Mouse (Mus musculus) common myeloid progenitor, adult 5-6 weeks (primary cell): Measurements from ENCODE around the gene D8Ertd738e. TPM values are rescaled to one million over a fixed set of nuclear protein-coding genes. Genes with fewer than 3 reads are reported as not detected.
A peak's percentile ranks its signal among the peaks of the same experiment; 100 is the strongest.

ENCODE experiments used
- ATAC-seq: replicated peaks from 2 replicates; pipeline ENCODE4 v1.8.0; 2016; ENCODE audit warnings: low read depth, mild to moderate bottlenecking, moderate TSS enrichment, inconsistent platforms; ENCODE audit not compliant: poor library complexity, severe bottlenecking
- total RNA-seq: library from RNA; stranded (forward); fragments of 200-1000, 187-1606 nt; gene quantifications from 2 replicates; pipeline ENCODE4 v1.2.3, GENCODE M21; 2017

D8Ertd738e gene
- 55.9 and 70.9 TPM in 2 replicates for total RNA-seq

DNA sequence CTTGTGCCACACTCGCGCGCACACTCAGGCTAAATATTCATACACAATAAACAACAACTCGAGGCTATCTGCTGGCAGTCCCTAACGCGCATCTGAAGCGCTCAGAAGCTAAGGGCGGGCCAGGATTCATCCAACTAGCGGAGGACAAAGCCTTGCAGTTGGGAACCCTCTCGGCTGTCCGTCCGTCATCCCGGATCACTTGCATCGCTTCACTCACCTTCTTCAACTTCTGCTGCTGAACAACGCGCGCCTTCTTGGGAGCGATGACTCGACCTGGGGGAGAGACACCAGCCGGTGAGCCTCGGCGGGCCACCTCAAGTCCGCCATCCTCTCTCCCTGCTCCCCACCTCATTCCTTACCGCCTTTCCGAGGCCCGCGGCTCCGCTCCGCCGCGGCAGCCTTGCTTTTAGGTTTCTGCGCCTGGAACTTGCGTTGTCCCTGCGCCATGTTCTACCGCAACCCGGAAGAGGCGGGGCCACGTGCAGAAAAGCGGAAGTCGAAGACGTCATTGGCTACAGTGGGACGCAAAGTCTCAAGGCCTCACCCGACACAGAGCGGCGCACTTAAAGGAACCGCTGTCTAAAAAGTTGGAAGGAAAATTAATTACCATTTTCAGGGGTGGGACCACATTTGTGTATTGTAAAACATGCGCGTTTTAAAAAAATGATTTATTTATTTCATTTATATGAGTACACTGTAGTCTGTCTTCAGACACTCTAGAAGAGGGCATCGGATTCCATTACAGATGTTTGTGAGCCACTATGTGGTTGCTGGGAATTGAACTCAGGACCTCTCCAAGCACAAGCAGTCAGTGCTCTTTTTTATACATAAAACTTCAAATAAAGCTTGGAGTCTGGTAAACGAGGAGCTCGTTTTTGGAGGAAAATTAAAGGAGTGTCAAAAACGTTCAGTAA lies at the start of gene D8Ertd738e:
Gene D8Ertd738e (minus strand): TSS at position 463 of the 914 bp plus-strand sequence.
- ATAC-seq, result peak; percentile 99

DNA sequence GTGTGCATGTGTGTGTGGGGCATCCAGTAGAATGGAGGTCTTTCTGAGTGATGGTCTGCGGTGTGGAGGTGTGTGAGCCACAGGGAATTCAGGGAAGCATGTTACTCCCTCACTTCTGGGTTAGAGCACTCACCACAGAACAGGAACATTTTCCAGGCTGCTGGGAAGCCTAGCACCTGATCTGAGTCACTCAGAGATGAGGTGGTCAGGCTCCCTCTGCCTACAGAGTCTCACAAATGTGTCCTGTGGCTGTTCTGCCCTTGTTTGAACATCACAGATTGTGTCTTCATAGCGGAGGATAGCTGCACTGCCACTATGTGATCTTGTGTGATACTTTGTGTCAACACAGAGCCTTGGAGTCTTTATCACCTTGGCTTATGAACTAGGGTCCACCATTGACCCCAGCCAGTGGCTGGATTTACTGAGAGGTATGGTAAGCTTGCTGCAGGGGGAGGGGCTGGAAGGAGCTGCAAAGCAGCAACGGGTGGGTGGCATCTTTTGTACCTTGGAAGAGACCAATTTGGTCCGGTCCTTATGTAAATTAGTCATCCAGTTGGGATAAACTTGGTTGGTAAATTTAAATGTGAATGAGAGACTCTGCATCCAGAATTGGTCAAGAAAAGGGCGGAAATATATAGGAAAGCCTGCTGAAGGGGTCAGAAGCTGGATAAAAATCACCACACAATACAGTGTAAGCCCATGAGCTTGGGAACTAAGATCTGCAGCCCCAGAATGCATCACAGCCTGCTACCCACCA lies 47.7 kb upstream of the D8Ertd738e start:
- no peak for ATAC-seq

DNA sequence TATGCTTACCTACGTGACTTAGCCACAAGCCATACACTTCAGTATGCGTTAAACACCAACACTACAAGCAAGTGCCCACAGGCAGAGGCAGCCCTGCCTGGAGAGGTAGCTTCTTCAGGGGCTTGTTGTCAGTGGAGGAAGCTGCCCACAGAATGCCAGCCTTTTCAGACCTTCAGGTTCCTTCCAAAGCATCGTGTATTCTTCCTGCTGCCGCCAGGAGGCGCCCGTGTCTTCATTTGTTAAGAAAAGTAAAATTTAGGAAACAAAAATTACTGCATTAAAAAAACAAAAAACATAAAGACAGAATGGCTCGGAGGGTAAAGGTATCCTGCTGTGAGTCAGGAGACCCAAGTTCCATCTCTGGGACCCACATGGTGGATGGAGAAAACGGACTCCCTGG lies 42.2 kb upstream of the D8Ertd738e start:
- peak; percentile 42; the same call in 1 of the 2 replicates for ATAC-seq

DNA sequence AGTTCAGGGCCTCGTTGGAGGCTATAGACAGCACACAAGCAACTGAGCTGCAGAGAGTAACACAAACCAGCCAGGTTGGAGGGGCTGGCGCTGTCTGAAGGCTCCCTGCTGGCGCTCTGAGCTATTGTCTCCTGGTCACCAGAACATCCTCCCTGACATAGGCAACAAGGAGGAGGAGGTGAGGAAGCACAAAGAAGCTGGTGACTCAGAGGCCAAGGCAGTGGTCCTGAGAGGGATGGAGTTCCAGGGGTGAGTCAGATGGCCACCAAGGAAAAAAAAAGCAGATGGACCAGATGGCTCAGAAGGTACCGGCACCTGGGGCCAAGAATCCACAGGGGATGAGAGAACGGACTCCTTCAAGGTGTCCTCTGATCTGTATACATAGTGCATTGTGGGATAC lies 41.6 kb upstream of the D8Ertd738e start:
- ATAC-seq, result no peak

DNA sequence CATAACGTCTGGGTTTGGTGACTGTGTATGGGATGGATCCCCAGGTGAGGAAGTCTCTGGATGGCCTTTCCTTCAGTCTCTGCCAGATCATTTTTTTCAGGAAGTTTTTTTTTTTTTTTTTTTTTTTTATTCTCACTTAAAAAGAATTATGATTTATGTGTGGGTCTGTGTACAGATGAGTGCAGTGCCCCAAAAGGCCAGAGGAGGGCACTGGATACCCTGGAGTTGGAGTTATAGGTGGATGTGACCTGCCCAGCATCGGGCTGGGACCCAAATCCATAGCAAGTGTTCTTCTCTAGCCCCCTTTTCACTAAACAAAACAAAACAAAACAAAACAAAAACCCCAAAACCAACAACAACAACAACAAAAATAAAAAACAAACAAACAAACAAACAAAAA lies 39.4 kb upstream of the D8Ertd738e start:
- ATAC-seq, result 0 out of 2 replicates have a peak, but pooled peaks have one; percentile 48

DNA sequence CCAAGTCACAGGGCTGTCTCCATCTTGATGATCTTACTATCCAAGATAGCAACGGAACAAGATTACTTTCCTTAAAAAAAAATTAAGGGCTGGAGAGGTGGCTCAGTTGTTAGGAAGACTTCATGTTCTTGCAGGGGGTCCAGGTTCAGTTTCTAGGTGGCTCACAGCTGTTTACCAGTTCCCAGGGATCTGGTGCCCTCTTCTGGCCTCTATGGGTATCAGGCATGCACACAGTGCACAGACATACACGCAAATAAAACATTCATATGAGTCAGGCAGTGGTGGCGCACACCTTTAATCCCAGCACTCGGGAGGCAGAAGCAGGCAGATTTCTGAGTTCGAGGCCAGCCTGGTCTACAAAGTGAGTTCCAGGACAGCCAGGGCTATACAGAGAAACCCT lies 36.1 kb upstream of the D8Ertd738e start:
- peak; percentile 92 for ATAC-seq

DNA sequence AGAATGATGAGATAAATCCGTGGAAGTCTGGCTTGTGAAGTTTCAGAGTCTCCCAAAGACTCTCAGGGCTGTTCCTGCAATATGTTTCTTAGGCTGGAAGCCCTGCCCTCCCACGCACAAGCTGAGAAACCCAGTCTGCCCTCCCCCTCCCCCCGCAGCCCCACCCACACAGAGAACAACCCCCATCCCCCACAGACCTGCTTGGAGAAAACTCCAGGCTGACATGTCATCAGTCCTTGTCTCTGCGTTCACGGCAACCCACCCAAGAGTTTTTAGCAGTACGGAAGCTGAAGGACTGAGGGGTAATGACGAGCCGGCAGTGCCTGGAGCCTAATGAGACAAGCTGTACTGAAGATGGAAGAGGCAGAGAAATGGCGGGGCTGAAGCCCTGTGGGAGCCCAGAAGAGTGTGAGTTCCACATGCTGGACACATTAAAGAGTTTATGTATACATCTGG lies 35.1 kb upstream of the D8Ertd738e start:
- no peak for ATAC-seq

DNA sequence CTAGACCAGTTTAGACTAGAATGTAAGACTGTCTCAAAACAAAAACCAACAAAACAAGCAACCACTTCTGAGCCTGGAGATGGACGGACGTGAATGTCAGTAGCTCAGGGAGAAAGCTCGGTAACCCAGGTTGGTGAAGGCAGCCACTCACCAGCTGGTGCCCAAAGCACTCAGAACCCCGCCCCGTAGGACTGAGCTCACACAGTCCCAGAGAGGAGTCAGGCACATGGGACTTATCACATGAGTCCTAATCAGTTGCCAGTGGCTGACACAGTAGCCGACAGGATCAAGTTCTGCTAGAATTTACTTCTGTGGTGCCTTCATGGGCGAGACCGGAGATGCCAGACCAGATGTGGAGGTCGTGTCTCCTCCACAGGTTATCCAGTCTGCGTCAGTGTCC lies 31.3 kb upstream of the D8Ertd738e start:
- no peak for ATAC-seq

DNA sequence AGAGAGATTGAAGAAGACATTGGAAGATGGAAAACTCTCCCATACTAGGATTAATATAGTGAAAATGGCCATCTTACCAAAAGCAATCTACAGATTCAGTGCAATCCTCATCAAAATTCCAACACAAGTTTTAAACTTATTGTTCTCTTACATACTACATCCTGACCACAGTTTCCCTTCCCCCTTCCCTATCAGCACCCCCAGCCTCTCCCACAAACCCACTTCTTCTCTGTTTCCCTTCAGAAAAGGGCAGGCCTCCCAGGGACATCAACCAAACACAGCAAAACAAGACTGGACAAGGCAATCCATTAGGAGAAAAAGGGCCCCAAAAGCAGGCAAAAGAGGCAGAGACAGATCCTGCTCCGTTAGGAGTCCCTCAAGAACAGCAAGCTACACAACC lies 26.9 kb upstream of the D8Ertd738e start:
- peak; percentile 81 for ATAC-seq

DNA sequence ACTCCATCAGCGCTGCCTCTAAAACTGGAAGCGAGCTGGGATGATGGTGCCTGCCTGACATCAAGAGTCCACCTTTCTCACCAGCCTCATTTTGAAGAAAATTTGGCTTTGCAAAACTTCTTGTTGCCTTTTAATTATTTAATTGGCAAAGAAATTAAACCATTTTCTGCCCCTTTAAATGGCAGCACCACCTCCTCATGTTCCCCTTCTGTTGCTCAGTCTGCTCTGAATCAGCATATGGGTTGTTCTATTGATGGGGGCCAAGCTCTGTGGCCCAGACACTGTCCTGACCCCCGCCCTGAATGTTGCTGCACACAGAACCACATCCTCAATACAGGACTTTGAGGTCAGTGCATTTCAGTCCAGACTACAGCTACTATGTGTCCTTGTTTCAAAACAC lies 24.4 kb upstream of the D8Ertd738e start:
- no peak for ATAC-seq

DNA sequence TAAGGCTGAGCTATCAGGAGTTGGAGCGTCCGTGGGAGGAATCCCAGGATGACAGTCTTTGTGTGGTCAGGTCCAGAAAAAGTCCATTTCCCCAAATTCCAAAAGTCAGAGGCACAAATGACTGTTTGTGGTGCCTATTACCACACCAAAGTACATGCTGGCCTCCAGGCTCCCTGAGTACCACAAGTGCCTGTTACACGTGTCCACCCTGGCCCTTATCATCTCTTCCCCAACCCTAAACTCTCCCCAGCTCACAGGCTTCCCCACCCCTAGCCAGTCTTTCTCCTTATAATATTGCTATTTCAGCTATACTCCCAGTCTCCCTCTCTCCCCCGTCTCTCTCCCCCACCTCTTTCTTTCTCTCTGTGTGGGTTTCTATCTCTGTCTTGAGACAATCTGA lies 22.8 kb upstream of the D8Ertd738e start:
- no peak for ATAC-seq

DNA sequence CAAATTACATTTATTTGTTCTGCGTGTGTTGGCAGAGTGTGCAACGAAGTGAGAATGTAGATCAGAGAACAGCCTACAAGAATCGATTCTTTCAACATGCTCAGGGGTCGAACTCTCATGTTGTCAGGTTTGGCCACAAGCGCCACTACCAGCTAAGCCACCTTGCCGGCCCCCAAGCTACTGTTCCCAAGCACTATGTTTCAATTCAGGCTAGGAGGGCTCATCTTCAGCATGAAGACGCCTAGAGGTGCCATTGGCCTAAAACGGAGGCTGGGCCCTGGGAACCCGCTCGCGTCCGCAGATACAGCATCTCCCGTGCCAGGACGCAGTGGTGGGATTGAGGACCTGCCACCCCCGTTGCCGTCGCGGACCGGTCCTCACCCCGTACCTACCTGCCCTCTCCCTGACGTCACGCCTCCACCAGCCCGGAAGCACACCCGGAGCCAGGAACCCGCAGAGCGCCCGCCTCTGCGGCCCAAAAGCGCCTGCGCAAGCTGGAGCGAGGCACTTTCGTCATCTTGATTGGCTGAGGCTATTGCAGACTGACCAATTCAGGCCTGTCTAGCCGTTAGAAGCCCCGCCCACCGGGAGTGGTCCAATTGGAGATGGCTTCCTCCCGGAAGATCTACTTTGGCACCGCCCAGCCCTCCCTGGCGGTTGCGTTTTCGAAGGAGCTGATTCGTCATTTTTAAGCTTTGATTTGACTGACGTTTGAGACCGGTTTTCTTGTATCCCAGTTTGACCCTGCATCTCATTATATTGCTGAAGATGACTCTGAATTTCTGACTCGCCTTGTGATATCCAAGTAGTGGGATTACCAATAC lies 20.6 kb upstream of the D8Ertd738e start, which contains the start of gene Ccdc130:
Gene Ccdc130 (minus strand): TSS at position 431 of the 824 bp plus-strand sequence.
- peak; percentile 97 for ATAC-seq

DNA sequence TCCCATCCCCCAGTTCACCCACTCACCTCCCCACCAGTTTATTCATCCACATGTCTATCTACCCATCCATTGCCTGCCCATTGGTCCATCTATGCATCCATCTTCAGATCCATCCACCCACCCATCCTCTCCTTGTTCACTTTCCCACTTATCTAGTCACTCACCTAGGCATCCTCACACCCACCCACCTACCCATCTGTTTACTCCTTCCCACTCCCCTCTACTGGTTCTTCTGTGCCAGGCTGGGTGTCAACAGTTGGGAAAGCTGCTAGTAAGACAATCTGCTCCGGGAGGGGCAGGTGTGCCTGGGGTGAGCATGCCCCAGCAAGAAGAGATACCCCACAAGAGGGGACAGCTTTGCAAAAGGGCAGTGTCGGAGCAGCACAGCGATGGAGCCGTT lies 11.6 kb upstream of the D8Ertd738e start:
- no peak for ATAC-seq

DNA sequence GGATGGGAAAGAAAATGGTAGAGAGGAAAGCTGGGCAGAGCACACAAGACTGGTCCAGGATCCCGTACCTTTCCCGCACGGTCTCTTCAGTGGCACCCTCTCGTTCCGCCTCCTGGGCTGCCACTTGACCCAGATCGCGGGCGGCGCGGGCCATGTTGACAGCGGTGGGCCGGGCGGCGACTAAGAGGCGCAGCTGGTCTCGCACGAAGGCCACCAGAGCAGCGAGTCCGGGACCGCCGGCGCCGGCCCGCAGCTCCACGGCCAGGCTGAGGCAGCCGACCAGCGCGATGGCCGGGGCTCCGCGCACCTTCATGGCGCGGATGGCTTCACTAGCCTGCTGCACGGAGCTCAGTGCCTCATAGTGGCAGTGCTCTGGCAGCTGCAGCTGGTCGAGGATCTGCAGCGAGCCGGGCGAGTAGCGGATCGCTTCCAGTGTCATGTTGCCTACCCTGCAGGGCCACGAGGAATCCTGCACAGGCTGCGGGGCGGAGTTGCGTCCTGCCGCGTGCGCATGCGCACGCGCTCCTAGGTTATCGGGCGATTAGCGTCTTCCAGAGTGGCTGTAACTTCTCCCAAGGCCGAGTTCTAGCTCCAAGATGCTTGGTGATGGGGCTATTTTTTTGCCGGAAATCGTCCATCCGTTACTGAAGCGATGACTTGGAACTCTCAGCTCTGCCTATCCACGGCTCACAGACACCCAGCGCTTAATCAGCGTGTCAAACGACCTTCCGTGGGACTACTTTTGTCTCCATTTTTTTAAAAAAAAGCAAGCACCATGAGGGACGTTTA lies 7.5 kb upstream of the D8Ertd738e start, which contains the start of gene Mri1:
Gene Mri1 (minus strand): TSS at position 505 of the 789 bp plus-strand sequence.
- ATAC-seq, result peak; percentile 90

DNA sequence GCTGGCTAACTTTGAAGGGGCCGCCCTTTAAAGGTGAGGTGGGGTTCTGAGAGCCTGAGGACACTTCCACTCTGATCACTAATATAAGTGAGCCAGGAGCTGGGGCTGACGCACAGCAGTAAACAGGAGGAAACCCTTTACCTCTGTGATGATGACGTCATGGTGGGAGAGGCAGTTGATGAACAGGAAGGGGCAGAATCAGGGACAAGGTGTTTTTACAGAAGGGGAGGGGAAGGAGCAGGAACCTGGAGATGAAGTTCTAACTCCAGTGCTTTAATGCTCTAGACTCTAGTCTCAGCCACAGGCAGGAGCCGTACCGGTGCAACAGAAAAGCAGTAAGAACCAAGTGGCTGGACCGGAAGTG lies 6.9 kb upstream of the D8Ertd738e start:
- ATAC-seq, result peak; percentile 51

DNA sequence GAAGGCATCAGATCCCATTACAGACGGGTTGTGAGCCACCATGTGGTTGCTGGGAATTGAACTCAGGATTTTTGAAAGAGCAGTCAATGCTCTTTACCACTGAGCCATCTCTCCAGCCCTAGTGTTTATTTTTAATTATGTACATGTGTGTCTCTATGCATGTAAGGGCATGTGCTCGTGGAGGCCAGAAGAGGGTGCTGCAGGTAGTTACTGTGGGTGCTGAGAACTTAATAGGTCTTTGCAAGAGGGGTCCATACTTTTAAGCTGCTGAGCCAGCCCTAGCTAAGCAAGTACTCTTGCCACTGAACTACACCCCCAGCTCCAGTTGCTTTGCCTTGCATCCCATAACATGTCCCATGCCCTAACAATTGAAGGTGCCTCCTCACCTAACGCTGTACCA lies 6.3 kb upstream of the D8Ertd738e start:
- no peak for ATAC-seq

DNA sequence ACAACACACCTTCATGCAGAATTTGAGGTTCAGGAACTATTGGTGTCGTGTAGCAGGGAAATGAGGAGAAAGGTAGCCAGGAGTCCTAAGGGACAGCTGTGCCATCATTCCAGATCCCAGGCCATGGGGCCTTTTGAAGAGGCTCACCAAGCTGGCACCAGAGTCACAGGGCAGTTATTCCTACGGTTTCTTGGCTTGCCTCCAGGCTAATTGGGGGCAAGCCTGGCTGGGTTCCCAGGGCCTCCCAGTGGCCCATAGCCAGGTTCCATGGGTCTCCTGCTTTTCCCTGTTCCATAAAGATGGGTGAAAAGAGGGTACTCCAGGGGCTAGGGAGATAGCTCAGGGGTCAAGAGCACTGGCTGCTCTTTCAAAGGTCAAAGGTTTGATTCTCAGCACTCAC lies 7.7 kb downstream of the D8Ertd738e start:
- ATAC-seq, result no peak

DNA sequence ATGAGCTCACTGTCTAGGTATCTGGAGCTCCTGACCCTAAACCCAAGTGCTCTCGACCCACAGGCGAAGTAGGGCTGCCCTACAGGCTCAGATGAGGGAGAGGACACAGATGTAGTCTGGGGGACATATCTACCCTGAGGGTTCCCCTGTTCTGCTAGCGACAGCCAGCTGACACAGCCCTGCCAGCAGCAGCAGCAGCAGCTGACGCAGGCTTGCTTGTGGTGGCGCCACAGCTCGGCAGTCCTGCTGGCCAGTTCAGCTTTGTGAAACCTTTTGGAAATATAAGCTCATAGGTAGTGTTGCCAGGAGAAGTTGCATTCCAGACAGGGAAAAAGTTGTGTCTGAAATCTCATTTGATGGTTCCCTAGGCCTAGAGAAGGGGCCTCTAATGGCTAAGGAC lies 8.4 kb downstream of the D8Ertd738e start:
- no peak for ATAC-seq

DNA sequence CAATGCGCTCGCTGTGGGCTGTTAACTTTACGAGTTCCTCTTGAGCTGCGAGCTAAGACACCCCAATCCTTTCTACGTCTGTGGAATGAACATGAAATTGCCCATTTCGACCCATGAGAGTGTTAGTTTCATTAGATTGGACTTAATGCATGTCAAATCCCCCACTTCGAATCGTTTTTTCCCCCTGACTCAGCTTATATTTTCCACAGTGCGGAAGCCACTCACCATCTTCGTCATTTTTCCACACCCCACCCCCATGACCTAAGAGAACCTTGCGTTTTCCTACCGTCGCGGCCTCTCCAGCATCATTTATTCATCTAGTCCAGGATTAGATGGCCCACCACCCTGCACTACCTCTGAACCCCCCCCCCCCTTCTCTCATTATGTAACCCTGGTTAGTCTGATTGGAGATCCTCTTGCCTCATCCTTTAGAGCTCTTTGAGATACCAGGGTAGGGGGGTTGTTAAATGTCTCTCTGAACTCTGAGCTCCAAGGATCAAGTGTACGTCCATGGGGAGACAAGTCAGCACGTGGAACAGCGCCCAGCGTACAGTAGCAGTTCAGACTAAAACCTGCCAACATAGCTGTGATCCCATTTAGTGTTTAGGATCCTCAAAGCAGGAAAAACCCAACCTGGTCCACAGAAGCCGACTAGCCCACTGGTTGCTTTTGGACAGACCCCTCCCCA lies 11.8 kb downstream of the D8Ertd738e start:
- peak; percentile 17 for ATAC-seq
